Mouse (Mus musculus) frontal cortex, postnatal 10 days (tissue): ENCODE measurements at regions not wholly inside any gene's neighbourhood (a gene's known extent, or its start where the extent isn't known, plus 50 kb on each side); places are given as distances from the start of the nearest gene placed in this dataset.

Experiments
- DNase-seq, 2 experiments: peaks; one replicate each; pipeline ENCODE4 v3.0.0; 2022; ENCODE audit warnings: low spot score in 2 of 2, mixed read lengths in 1 of 2

DNA sequence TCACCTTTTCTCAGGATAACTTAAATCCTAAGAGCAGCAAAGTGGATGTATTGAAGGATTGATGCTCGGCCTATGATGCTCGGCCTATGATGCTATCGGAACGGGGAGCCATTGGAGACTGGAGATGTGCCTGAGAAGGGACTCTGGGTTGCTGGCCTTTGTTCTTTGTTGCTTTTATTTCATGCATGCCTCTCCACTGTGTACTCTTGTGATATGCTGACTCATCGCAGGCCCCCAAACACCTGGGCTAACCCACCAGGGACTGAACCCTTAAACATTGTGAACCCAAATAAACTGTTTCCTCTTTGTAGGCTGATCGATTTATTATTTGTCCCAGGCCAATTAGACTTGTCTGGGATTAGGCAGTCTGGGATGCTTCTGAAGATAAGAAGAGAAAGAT, 61.9 kb downstream of the Pdcl3 start:
- DNase-seq = no peak

DNA sequence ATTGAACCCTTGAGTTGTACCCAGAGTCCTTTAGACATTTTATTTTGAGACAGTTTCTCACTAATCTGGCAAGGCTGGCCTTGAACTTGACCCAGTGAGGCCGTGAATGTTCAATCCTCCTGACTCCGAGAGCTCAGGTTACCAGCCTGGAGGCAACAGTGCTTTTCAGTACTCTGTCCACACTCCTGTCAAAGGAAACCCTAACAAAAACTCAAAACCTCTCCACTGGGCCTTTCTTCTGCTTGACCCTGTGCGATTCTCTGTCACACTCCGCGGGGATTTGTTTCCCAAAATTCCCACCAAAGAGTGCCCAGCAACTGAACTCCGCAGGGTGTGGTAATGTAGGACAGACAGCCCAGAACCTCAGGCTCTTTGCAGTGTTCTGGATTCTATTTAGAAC, 71.9 kb downstream of the Pdcl3 start:
- no peak for DNase-seq

DNA sequence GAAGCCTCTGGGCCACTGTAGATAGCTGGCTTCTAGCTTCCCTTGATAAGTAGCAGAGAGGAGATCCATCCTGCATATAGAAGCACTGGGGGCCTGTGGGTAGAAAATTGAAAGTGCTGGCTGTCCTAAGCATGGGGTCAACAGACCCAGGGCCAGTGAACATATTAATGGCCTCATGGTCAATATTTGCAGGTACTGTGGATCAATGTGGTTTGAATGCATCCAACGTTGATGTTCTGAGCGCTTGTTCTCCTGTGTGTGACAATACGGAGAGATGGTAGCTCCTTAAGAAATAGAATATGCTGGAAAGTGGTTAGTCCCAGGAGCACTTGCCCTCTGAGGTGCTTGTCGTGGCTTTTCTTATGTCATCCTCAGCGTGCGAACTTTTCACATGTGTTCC, 77.1 kb downstream of the Pdcl3 start:
- no peak for DNase-seq

DNA sequence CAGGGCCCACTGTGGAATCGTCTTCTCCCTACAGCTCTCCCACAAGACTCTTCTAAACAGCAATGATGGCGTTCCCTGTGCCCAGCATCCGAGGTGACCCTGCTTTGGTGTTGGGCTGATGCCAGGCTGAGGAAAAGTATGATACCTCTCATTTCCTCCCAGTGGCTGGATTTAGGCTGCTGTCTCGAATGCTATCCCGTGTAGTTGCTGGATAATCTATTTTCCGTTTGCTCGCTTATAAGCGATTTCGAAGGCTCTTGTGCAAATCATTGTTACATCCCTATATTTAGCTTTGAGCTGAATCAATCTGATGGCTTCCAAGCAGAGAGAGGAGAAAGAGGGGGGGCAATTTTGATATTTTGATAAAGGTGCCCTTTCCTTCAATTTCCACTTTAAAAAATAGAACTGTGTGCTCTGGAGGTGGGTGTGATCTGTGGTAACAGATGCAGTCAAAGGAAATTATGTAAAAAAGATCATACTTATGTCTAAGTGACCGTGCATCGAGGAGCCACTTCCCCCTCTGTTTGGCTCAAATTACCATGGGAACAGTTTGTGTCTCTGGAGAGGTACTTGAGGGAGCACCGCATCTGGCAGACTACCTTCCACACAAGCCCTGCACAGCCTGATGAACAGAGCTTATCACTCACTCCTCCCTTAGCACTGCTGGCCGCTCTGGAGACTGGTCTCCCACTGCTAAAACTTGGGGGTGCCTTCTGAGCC, 78.4 kb downstream of the Pdcl3 start:
- peak in 1 of 2 experiments; percentile 36 for DNase-seq

DNA sequence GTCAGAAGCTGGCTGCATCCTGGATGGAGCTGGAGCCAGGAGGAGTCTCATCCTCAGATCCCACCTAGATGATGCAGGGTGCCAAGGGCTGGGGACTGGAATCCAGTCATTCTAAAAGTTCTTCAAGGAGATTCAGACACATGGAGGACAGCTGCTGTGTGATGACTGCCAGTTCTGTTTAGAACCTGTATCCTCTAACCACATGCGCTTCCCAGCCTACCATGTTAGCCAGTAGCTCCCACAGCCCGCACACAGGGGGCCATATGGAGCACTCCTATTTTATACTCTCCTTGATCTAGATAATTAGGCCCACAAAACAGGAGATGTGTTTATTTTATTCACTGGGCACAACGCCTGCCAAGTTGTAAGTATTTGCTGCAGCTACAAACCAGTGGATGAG, 79.4 kb downstream of the Pdcl3 start:
- DNase-seq = no peak

DNA sequence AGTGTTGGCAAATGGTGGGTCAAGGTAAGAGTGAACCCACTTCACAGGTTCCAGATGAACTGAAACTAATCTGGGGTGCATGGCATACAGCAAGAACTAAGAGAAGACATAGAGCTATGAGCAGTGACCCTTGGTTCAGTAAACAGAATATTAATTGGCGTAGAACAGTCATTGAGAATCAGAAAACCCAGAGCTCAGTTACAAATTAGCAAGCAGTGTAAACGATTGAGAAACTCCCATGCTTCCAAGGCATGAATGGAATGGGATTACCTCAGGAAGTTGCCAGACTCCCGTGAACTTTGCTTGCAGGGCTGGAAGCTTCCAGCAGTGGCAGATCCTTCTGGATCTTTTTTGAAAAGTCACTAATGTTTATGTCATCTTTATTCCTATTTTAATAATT, 82.5 kb downstream of the Pdcl3 start:
- DNase-seq = no peak

DNA sequence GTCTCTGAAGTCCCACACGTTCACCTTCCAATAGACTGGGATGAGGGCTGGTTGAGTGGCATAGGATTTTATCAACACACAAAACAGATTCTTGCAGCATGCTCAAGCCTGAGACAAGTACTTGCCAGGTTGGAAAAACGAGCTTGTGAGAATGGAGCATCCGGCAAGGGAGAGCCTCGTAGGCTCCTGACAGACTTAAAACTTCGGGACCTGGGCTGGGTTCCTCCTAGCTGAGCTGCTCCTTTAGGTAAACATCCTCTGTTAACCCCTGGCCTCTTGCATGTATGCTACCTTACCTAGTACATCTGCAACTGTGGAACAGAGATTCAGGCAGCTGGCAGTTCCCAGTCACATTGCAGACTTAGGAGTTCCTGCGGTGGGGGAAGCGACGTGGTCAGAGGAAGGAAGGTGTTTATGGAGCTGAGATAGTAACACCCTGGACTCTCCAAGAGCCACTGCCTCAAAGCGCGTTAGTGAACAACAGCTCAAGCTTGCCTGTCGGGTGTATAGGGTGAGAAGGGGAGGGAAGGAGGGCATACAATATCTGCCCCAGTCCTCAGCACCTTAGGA, 83.8 kb downstream of the Pdcl3 start:
- DNase-seq = no peak

DNA sequence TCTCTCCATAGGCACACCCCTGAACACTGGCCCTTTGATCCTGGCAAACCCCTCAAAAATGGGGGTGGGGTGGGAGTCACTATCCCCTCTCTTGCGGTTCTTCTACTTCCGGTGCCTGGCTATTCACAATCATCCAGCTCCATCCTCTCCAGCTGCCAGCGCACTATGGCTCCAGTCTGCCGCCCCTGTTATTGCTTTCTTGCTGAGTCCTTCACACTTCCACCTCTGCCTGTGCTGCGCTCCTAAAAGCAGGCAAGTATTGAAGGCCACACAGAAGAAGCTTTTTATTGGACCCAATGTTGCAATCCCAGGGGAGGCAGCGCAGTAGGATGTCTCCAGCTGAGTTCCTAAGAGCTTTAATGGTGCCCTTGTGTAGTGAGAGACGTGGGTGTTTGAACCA, 84.3 kb downstream of the Pdcl3 start:
- DNase-seq = no peak

DNA sequence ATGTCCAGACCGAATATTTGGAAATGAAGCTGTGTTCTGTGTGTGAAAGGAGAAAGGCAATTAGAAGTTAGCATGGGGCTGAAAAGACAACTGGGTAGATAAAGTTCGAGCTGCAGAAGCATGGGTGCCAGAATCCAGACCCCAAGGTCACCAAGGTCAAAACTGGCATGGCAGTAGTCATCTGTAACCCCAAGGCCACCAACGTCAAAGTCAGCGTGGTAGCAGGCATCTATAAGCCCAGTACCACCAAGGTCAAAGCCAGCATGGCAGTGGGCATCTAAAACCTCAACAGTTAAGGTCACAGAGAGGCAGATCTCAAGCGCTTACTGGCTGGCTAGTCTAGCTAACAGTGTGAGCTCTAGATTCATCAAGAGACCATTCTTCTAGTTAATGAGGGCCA, 90.6 kb downstream of the Pdcl3 start:
- DNase-seq = no peak

DNA sequence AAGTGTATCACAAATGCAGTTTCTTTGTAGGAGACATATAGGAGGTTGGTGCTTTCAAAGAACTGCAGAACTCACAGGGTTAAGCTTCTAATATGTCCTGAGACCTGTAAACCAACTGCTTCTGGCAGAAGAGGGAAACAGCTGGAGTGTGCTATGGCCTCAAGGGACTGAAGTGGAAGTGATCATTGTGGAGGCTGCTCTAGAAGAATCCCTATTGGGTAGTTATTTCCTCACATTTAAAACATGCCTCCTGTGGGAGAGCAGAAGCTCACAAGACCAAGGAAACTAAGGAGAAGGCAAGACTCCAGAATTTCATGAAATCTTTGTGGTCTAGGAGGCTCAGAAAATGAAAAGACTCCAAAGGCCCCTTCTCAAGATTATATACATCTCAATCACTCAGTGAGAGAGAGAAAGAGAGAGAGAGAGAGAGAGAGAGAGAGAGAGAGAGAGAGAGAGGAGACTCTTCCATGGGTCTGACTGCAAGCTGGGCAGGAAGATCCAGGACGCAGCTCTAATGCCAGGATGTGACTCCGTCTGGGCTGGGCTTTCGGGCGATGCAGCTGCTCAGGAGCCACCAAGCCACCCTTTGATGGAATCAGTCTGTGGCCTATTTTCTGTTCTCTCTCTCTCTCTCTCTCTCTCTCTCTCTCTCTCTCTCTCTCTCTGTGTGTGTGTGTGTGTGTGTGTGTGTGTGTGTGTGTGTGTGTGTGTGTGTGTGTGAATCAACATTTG, 93.3 kb downstream of the Pdcl3 start:
- no peak for DNase-seq

DNA sequence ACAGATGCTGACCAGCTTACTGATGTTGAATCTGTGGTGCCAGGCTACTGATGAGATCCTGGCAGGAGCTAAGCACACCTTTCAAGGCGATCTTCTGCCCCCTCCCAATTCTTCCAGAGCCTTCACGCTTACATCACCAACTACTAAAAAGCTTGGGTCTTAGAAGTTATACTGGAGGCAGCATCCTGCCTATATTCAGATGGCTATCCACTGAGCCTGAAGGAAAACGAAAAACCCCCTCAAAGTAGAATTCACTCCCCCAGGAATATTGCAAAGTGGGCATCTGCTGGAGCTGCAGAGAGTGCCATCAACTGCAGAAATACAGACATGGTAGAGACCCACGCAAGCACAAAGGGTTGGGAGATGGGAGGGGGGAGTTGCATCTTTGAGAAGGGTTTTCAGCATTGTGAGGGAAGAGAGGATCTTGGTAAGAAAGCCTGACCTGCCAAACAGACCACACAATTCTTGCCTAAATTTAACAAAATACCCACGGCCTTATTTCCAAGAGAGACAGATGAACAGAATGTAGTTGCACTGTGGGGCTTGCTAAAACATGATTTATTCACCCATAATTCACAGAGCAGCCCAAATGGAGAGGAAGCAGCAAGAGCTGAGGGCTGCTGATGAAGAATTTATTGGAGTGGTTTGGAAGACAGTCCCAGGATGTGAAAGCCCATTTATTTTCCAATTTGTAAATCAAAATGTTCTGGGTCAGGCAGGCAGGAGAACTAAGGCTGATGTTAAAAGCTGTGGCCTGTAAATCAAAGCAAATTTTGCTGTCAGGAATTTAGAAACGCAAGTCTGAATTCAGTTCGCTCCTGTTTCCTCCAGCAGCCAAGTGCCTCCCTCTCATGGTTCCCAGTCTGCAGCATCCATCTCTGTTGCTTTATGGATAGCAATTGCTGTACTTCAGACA, 98.8 kb downstream of the Pdcl3 start:
- no peak for DNase-seq

DNA sequence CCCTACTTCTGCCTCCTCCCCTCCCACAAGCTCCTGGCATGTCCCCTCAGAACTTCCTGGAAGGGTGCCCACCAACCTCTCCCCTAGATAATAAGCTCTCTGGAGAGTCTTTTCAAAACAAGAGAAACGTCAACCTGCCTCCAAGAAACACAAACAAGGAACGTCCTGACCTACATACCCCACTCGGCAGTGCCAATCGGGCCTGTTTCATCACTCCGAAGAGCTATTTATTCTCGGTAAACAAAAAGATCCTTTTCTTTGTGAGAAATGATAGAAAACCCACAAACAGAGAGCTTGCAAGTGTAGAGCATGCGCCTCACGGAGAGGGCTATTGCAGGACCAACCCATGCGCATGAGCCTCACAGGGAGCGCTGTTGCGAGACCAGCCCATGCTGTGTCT, 100.9 kb downstream of the Pdcl3 start:
- peak in 1 of 2 experiments; percentile 73 for DNase-seq

DNA sequence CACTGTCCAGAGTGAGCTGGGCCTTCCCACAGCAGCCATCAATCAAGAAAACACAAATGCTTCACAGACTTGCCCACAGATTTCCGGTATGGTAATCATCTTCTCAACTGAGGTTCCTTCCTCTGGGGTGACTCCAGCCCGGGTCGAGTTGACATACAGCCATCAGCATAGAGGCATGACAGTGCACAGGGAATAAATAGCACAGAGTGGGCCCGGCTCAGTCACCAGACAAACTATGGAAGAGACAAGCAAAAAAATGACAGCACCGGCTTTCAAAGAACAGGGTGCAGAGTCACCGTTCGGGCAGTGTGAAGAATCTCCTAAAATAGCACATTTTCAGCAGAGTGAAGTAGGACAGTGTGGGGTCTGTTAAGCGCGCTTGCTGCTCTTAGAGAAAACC, 103.7 kb upstream of the Npas2 start:
- no peak for DNase-seq

DNA sequence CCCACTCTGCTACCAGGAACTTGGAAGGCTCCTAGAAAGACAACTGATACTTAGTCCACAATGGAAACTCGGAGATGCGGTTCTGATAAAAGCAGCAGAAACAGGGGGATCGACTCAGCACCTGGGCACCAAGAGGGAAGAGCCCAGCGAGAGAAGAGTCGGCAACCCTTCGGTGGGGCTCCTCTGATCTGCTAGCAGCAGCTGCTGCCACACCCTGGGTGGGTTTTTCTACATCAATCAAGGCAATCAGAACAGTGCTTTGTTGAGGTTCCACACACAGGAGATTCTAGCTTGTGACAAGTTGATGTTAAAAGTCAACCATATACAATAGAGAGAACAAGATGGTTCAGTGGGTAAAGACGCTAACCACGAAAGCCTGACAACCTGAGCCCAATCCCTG, 102.4 kb upstream of the Npas2 start:
- no peak for DNase-seq

DNA sequence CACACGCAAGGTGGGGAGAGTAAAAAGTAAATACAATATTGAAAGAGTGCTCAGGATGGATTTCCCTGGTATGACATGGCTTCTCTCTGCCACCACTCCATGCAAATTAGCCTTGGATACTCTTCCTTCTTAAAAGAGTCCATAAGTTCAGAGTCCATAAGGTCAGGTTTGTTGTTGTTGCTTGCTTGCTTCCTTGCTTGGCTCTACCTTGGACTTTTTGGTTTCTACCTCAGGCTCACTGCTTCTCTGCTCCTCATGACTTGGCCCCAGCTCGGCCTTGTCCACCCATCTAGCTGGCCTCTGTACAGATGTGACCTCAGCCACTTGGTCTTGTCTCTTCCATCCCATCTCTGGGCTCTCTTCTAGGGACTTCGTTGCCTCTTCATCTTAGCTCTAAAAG, 101.9 kb upstream of the Npas2 start:
- DNase-seq = no peak

DNA sequence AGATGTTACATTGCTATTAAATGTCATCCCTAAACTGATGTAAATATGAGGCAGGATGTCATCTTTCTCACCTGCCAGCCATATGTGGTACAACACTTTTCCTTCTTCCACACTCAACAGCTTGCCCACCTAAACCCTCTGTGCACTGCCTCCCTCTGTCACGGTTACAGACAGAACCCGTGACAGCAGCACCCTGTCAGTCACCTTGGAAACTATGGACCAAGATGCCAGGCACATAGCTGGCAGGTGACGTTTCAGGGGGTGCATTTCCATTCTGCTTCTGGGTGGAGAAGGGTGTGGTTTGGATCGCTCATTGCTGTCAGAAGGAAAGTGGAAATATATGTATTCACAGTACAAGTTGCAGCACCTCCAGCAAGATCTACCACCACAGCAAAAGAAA, 100.2 kb upstream of the Npas2 start:
- no peak for DNase-seq

DNA sequence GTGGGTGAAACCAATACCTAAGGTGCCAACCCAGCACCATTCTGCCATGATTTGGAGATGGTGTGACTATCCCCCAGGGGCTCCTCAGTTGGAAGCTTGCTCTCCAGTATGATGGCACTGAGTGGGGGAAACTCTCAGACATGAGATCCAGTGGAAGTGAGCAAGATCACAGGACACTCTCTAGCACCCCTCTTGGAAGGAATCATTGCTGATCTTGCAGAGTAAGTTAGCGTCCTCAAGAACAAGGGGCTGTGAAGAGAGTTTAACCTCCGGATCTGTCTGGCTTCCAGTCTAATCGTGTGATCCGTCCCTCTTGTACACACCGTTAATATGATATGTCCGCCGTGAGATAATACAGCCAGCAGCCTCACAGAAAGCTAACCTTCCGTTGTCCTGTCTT, 99.5 kb upstream of the Npas2 start:
- no peak for DNase-seq

DNA sequence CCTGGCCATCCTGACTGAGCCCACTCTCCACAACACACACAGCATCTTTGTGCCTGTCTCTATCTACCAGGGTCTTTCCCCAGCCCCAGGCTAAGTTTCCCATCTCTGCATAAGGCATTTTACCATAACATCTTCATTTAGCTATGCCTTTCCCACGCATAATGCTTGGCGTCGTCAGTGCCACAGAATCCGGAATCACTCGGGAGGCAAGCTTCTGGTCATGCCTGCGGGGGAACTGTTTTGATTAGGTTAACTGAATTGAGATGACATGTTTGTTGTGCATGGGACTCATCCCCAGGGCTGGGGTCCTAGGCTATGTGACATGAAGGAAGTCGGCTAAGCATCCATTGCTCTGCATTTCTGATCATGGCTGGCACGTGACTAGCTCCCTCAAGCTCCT, 97.6 kb upstream of the Npas2 start:
- no peak for DNase-seq

DNA sequence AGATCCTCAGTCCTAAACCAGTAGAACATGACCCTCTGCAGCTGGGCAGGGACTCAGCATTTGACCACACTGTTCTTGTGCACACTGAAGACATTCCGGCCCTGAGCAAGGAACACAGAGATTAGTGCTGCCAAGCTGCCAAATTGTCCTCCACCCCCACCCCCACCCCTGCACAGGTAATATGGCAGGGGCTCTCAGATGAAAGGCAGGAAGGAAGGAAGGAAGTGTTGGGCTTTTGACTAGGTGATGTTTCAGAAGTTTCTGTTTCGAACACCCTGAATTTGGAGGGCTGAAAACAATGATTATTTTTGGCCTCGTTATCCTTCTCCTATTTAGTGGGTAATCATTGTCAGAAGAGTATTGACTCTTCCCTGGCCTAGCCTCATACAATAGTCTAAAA, 96.8 kb upstream of the Npas2 start:
- DNase-seq = no peak

DNA sequence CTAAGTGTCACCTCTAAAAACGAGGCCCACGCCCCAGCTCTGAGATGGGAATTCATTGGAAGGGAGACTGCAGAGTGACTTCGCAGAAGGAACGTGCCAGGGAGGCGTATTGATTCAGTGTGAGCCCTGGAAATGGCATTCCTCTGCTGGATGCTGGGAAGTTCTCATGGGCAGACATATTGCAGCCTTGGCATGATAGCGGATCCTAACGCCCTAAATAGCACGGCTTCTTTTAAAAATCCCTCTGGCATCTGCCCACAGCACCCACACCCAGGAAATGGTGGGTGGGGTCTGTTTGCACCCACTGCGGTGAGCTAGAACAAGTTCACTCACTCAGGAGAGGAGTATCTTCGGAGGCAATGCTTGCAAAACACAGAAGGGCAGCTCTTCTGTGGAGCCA, 96.0 kb upstream of the Npas2 start:
- peak; percentile 48 to 72 for DNase-seq

DNA sequence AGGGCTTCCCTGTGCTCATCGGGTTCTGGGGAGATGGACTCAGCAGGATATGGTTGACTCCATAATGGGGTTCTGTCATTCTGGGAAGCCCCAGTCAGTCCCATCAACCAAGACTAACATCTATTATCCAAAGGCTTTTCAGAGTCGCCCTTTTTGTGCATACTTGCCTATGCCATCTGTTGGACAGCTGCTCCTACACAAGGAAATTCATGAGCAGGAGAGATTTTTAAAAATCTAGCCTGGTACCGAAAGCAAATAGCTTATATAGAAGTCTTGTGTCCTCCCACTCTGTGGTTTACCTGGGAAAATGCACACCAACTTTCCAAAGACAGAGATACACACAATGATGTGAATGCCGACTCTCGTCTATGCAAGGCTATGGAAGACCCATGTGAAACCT, 95.4 kb upstream of the Npas2 start:
- DNase-seq = no peak

DNA sequence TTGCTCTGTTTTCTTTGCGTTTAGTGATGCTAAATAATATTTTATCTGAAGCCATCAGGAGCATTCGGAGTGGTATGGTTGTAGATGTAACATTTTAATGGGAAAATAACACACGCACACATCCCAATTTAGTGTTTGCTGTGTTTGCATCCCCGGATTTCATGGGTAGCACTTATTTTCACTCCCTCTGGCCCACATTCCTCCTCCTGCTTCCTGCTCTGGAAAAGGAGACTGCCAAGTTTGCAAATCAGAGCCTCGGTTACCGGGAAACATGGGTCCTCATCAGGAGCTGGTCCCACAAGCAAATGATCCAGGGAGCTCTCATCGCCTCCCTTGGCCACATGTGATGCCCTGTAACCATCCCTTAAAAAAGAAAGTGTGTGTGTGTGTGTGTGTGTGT, 94.3 kb upstream of the Npas2 start:
- no peak for DNase-seq
